In the genomic region with DNA sequence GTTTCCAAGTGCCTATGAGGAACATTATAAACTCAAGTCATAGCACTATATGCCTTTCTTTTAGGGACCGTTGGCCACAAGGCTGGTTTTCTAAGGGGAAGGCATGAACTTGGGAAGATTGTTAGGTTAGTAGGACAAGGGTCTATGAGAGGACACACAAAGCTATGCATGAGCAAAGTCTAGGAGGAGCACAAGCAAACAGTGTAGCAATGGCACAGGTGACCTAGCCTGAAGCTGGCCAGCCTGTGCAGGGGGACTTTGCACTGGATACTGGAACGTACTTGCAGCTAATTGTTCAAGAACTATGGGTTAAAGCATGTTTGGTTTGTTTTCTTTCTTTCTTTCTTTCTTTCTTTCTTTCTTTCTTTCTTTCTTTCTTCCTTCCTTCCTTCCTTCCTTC, we compare ENCODE assay signal across 21 mouse cellular contexts.
DNase-seq lines count a peak whose midpoint lies in the region; ATAC-seq and TF ChIP-seq lines count a peak whose summit lies in the region.
"Had no signal": no experiment of that assay in that cellular context is flagged by ENCODE, and none has a peak within 500 bp of the region (broad histone marks: within the 10 kb centered on the region; RNA-seq: fewer than 3 reads in every experiment).

No protein-coding gene starts in this region.

- no peak overlapping the region for H3K4me2 ChIP-seq in heart, embryonic 13.5 days
- no peak overlapping the region for H3K4me2 ChIP-seq in liver, embryonic 13.5 days
- no peak overlapping the region for H3K4me2 ChIP-seq in liver, postnatal 0 days (ENCODE audit: low read depth, low read length)
- H3K4me2 ChIP-seq: embryonic facial prominence, embryonic 15.5 days; hindbrain, embryonic 14.5 days had no signal

- TF ChIP-seq CTCF in heart, adult 2 months (IDR thresholded peaks at IDR 0.05): no peak
- TF ChIP-seq CTCF in liver, adult 2 months (IDR thresholded peaks at IDR 0.05; ENCODE audit: low read depth, low read length): no peak
- no peak for TF ChIP-seq CTCF in liver, postnatal 0 days (IDR thresholded peaks at IDR 0.05; ENCODE audit: low read depth)

- peaks cover 28% of the 10 kb centered on the region for H3K36me3 ChIP-seq in heart, embryonic 13.5 days
- H3K36me3 ChIP-seq in heart, adult 2 months (ENCODE audit: control insufficient read depth, insufficient read depth, low read length): no peaks in the 10 kb centered on the region
- H3K36me3 ChIP-seq in liver, adult 2 months (ENCODE audit: control insufficient read depth, insufficient read depth, low read length): no peaks in the 10 kb centered on the region
- H3K36me3 ChIP-seq in liver, embryonic 13.5 days: no peaks in the 10 kb centered on the region; the same call in 1 of the 2 replicates
- H3K36me3 ChIP-seq in liver, postnatal 0 days (replicated peaks; ENCODE audit: insufficient read depth, low read length): peaks cover 2% of the 10 kb centered on the region; the same call in 1 of the 2 replicates

- WGBS in heart, embryonic 13.5 days: 95% methylated on average over 2 of the region's 2 CpGs
- 89% methylated on average over 2 of the region's 2 CpGs for WGBS in heart, adult 2 months
- WGBS in liver, adult 2 months: 22% methylated on average over 2 of the region's 2 CpGs
- 70% methylated on average over 2 of the region's 2 CpGs for WGBS in liver, embryonic 13.5 days (ENCODE audit: insufficient replicate concordance)
- WGBS in liver, postnatal 0 days (ENCODE audit: insufficient replicate concordance): 62% methylated on average over 2 of the region's 2 CpGs

- no peak for ATAC-seq in heart, embryonic 13.5 days (ENCODE audit: extremely low read depth, insufficient number of reproducible peaks, low FRiP score, low TSS enrichment)
- peak; percentile 73; the same call in 1 of the 2 replicates for ATAC-seq in liver, embryonic 13.5 days (ENCODE audit: low read depth)
- peak; percentile 96 for ATAC-seq in liver, postnatal 0 days
- ATAC-seq: forebrain, embryonic 14.5 days had no signal

- no peak overlapping the region for H3K9ac ChIP-seq in heart, embryonic 13.5 days
- H3K9ac ChIP-seq in heart, adult 2 months (ENCODE audit: low read depth, low read length): no peak overlapping the region
- H3K9ac ChIP-seq in liver, adult 2 months (ENCODE audit: low read depth, low read length): no peak overlapping the region
- no peak overlapping the region for H3K9ac ChIP-seq in liver, embryonic 13.5 days
- H3K9ac ChIP-seq in liver, postnatal 0 days (replicated peaks): no peak overlapping the region
- H3K9ac ChIP-seq: embryonic facial prominence, embryonic 15.5 days; hindbrain, embryonic 14.5 days had no signal

- no peaks in the 10 kb centered on the region; the same call in 1 of the 2 replicates for H3K79me2 ChIP-seq in heart, adult 2 months (replicated peaks; ENCODE audit: control insufficient read depth, insufficient read depth, low read length)
- peaks cover 11% of the 10 kb centered on the region for H3K79me2 ChIP-seq in liver, adult 2 months (ENCODE audit: control insufficient read depth, insufficient read depth, low read length)

- no peak for DNase-seq in heart, adult 2 months
- peak; percentile 98 for DNase-seq in liver, adult 2 months (ENCODE audit: extremely low read depth, low read depth, low spot score)
- DNase-seq in liver: no peak
- no peak for DNase-seq in liver, embryonic 13.5 days
- peak; percentile 47 for DNase-seq in liver, postnatal 0 days
- no peak for DNase-seq in cerebellum, adult 9-10 months
- DNase-seq in cerebellum, adult 11 months: no peak
- DNase-seq: cerebellum, adult 2 months; cerebellum, postnatal 14 days; embryo, embryonic 11 days; gastrocnemius, adult 2 months; gastrocnemius, postnatal 36 days; heart, adult 18-20 months; heart, postnatal 10 days had no signal

- 0 out of 2 replicates have a peak overlapping the region, but pooled peaks have one; percentile 83 for H3K27ac ChIP-seq in heart, embryonic 13.5 days (replicated peaks)
- no peak overlapping the region for H3K27ac ChIP-seq in heart, adult 2 months
- H3K27ac ChIP-seq in liver, adult 2 months (replicated peaks; ENCODE audit: insufficient read depth, low read depth, low read length): peak overlapping the region; percentile 15; the same call in 1 of the 2 replicates
- peak overlapping the region; percentile 2 for H3K27ac ChIP-seq in liver, embryonic 13.5 days
- peak overlapping the region; percentile 79 for H3K27ac ChIP-seq in liver, postnatal 0 days (ENCODE audit: low read depth)
- H3K27ac ChIP-seq: embryonic facial prominence, embryonic 15.5 days; forebrain, embryonic 10.5 days; gastrocnemius, adult 2 months; hindbrain, embryonic 10.5 days; hindbrain, embryonic 14.5 days had no signal

- H3K27me3 ChIP-seq in heart, embryonic 13.5 days (replicated peaks): no peaks in the 10 kb centered on the region
- H3K27me3 ChIP-seq in heart, adult 2 months (ENCODE audit: control insufficient read depth, insufficient read depth, low read length): no peaks in the 10 kb centered on the region
- no peaks in the 10 kb centered on the region for H3K27me3 ChIP-seq in liver, adult 2 months (ENCODE audit: control insufficient read depth, insufficient read depth, low read length)
- H3K27me3 ChIP-seq in liver, embryonic 13.5 days: peaks cover 12% of the 10 kb centered on the region; the same call in 1 of the 2 replicates
- no peaks in the 10 kb centered on the region for H3K27me3 ChIP-seq in liver, postnatal 0 days (ENCODE audit: insufficient read depth, low read length)
- H3K27me3 ChIP-seq: embryonic facial prominence, embryonic 15.5 days had no signal

- H3K4me3 ChIP-seq in heart, embryonic 13.5 days: no peak overlapping the region
- no peak overlapping the region for H3K4me3 ChIP-seq in heart, adult 2 months
- H3K4me3 ChIP-seq in liver, adult 2 months (ENCODE audit: insufficient read depth, low read depth, low read length): no peak overlapping the region
- H3K4me3 ChIP-seq in liver, embryonic 13.5 days (replicated peaks): no peak overlapping the region
- H3K4me3 ChIP-seq in liver, postnatal 0 days (ENCODE audit: low read depth, low read length): no peak overlapping the region
- H3K4me3 ChIP-seq: embryonic facial prominence, embryonic 15.5 days; erythroblast, embryonic 14.5 days; forebrain, embryonic 10.5 days; gastrocnemius, adult 2 months; hindbrain, embryonic 10.5 days had no signal

- no peaks in the 10 kb centered on the region for H3K9me3 ChIP-seq in heart, embryonic 13.5 days
- H3K9me3 ChIP-seq in liver, embryonic 13.5 days (replicated peaks): no peaks in the 10 kb centered on the region
- H3K9me3 ChIP-seq in liver, postnatal 0 days (ENCODE audit: low read length): no peaks in the 10 kb centered on the region
- H3K9me3 ChIP-seq: embryonic facial prominence, embryonic 15.5 days; forebrain, embryonic 10.5 days; hindbrain, embryonic 10.5 days had no signal

- no peak for TF ChIP-seq POLR2A in heart, adult 2 months (IDR thresholded peaks at IDR 0.05; ENCODE audit: insufficient read depth, low read depth, low read length)
- TF ChIP-seq POLR2A in liver, adult 2 months (IDR thresholded peaks at IDR 0.05; ENCODE audit: extremely low read depth, insufficient read depth, low read length): no peak

- peaks cover 49% of the 10 kb centered on the region for H3K4me1 ChIP-seq in heart, embryonic 13.5 days
- peaks cover 8% of the 10 kb centered on the region for H3K4me1 ChIP-seq in heart, adult 2 months (ENCODE audit: control insufficient read depth, insufficient read depth, low read length)
- H3K4me1 ChIP-seq in liver, adult 2 months (ENCODE audit: control insufficient read depth, insufficient read depth, low read length): peaks cover 16% of the 10 kb centered on the region
- H3K4me1 ChIP-seq in liver, embryonic 13.5 days (replicated peaks): peaks cover 35% of the 10 kb centered on the region
- peaks cover 33% of the 10 kb centered on the region for H3K4me1 ChIP-seq in liver, postnatal 0 days (ENCODE audit: insufficient read depth)
- H3K4me1 ChIP-seq: hindbrain, embryonic 10.5 days had no signal

- intact Hi-C loops in heart, adult 2 months (cut with DNase I): no loop called here

- TF ChIP-seq EP300 in heart, adult 2 months (IDR thresholded peaks at IDR 0.05; ENCODE audit: insufficient read depth, low read depth, low read length): no peak
- peak; percentile 66; the same call in 1 of the 2 replicates for TF ChIP-seq EP300 in liver, postnatal 0 days (IDR thresholded peaks at IDR 0.05; ENCODE audit: low read depth)

Comparison
In these comparisons a context has a peak if more than half of its experiments do, and no peak if none do; other contexts are left out.
1. DNase-seq: peak in liver, adult 2 months (single experiment) and liver, postnatal 0 days (single experiment); none in heart, adult 2 months (0 of 2), liver (single experiment), liver, embryonic 13.5 days (single experiment), cerebellum, adult 9-10 months (single experiment) and cerebellum, adult 11 months (single experiment).